Comparison of ENCODE assay signal across 19 mouse cellular contexts in the genomic region with DNA sequence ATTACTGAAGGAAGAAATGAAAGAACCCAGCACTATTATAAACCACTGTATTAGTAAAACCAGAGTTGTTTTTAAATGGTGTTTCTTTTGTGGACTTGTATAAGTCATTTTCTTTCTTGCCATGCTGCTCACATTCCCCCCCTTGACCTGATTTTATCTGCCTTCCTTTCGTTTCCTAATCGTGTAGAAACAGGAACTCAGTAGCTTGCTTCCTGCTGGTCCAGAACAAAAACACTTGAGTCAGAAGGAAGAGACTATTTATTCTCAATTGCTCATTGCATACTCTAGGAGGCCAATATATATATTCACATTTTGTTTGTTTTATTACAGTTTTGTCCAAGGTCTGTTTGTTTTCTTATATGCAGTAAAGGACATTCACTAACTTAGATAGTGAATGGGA.
DNase-seq lines count a peak whose midpoint lies in the region; ATAC-seq and TF ChIP-seq lines count a peak whose summit lies in the region.
"Had no signal": no experiment of that assay in that cellular context is flagged by ENCODE, and none has a peak within 500 bp of the region (broad histone marks: within the 10 kb centered on the region; RNA-seq: fewer than 3 reads in every experiment).

No protein-coding gene starts in this region.

- no peaks in the 10 kb centered on the region for H3K9me3 ChIP-seq in liver, postnatal 0 days (ENCODE audit: low read length)
- H3K9me3 ChIP-seq in liver, embryonic 12.5 days (replicated peaks): no peaks in the 10 kb centered on the region
- no peaks in the 10 kb centered on the region for H3K9me3 ChIP-seq in neural tube, embryonic 15.5 days (replicated peaks)
- H3K9me3 ChIP-seq: forebrain, embryonic 12.5 days; limb, embryonic 10.5 days; midbrain, embryonic 15.5 days; stomach, embryonic 15.5 days had no signal

- no peak overlapping the region for H3K4me3 ChIP-seq in liver, postnatal 0 days (ENCODE audit: low read depth, low read length)
- no peak overlapping the region for H3K4me3 ChIP-seq in liver, embryonic 12.5 days
- H3K4me3 ChIP-seq in neural tube, embryonic 15.5 days (replicated peaks): no peak overlapping the region
- H3K4me3 ChIP-seq: forebrain, embryonic 12.5 days; limb, embryonic 10.5 days; midbrain, embryonic 15.5 days; stomach, embryonic 15.5 days had no signal

- no peaks in the 10 kb centered on the region for H3K4me1 ChIP-seq in liver, postnatal 0 days (ENCODE audit: insufficient read depth)
- no peaks in the 10 kb centered on the region for H3K4me1 ChIP-seq in liver, embryonic 12.5 days
- no peaks in the 10 kb centered on the region for H3K4me1 ChIP-seq in neural tube, embryonic 15.5 days
- H3K4me1 ChIP-seq: forebrain, embryonic 12.5 days; limb, embryonic 10.5 days; midbrain, embryonic 15.5 days; stomach, embryonic 15.5 days had no signal

- H3K36me3 ChIP-seq in liver, postnatal 0 days (replicated peaks; ENCODE audit: insufficient read depth, low read length): no peaks in the 10 kb centered on the region
- H3K36me3 ChIP-seq in liver, embryonic 12.5 days: no peaks in the 10 kb centered on the region
- no peaks in the 10 kb centered on the region for H3K36me3 ChIP-seq in neural tube, embryonic 15.5 days
- H3K36me3 ChIP-seq: forebrain, embryonic 12.5 days; limb, embryonic 10.5 days; midbrain, embryonic 15.5 days; stomach, embryonic 15.5 days had no signal

- no peaks in the 10 kb centered on the region for H3K27me3 ChIP-seq in liver, postnatal 0 days (ENCODE audit: insufficient read depth, low read length)
- H3K27me3 ChIP-seq in liver, embryonic 12.5 days (replicated peaks): no peaks in the 10 kb centered on the region
- no peaks in the 10 kb centered on the region for H3K27me3 ChIP-seq in neural tube, embryonic 15.5 days (replicated peaks)
- H3K27me3 ChIP-seq: forebrain, embryonic 12.5 days; midbrain, embryonic 15.5 days; stomach, embryonic 15.5 days had no signal

- 0 out of 2 replicates have a peak, but pooled peaks have one; percentile 4 for TF ChIP-seq CTCF in liver, postnatal 0 days (IDR thresholded peaks at IDR 0.05; ENCODE audit: low read depth)

- H3K9ac ChIP-seq in liver, postnatal 0 days (replicated peaks): no peak overlapping the region
- H3K9ac ChIP-seq in liver, embryonic 12.5 days: no peak overlapping the region
- no peak overlapping the region for H3K9ac ChIP-seq in neural tube, embryonic 15.5 days (replicated peaks)
- H3K9ac ChIP-seq: forebrain, embryonic 12.5 days; liver, embryonic 14.5 days; midbrain, embryonic 15.5 days; stomach, embryonic 15.5 days had no signal

- H3K27ac ChIP-seq in liver, postnatal 0 days (ENCODE audit: low read depth): no peak overlapping the region
- H3K27ac ChIP-seq in liver, embryonic 12.5 days: no peak overlapping the region
- no peak overlapping the region for H3K27ac ChIP-seq in neural tube, embryonic 15.5 days (replicated peaks)
- H3K27ac ChIP-seq: forebrain, embryonic 12.5 days; hindbrain, postnatal 0 days; limb, embryonic 10.5 days; liver, embryonic 14.5 days; midbrain, embryonic 15.5 days; stomach, embryonic 15.5 days had no signal

- H3K4me2 ChIP-seq in liver, postnatal 0 days (ENCODE audit: low read depth, low read length): no peak overlapping the region
- no peak overlapping the region for H3K4me2 ChIP-seq in liver, embryonic 12.5 days
- no peak overlapping the region for H3K4me2 ChIP-seq in neural tube, embryonic 15.5 days
- H3K4me2 ChIP-seq: forebrain, embryonic 12.5 days; midbrain, embryonic 15.5 days; stomach, embryonic 15.5 days had no signal

- DNase-seq in embryo, embryonic 10 days (ENCODE audit: low spot score): peak; percentile 6
- no peak for DNase-seq in embryo, embryonic 10.5 days (ENCODE audit: low spot score)
- no peak for DNase-seq in liver, postnatal 0 days
- no peak for DNase-seq in left cerebral cortex, adult 8-10 months (ENCODE audit: low spot score in 2 of 2)
- DNase-seq: cerebellum, postnatal 10 days; gastrocnemius, postnatal 14 days; kidney, adult 8-10 months; spleen, adult 18-20 months; thymus, adult 2 months had no signal

- ATAC-seq in liver, postnatal 0 days: no peak
- no peak for ATAC-seq in liver, embryonic 12.5 days
- ATAC-seq in activated CD4-positive, CD25-positive, alpha-beta regulatory T cell, adult 4 months: peak; percentile 32
- peak; percentile 71 for ATAC-seq in megakaryocyte progenitor cell, adult 5-6 weeks (replicated peaks; ENCODE audit: poor library complexity)
- ATAC-seq in neural tube, embryonic 15.5 days (ENCODE audit: low FRiP score): no peak
- ATAC-seq: hindbrain, postnatal 0 days; midbrain, embryonic 15.5 days had no signal

- 0 out of 2 replicates have a peak, but pooled peaks have one; percentile 21 for TF ChIP-seq EP300 in liver, postnatal 0 days (IDR thresholded peaks at IDR 0.05; ENCODE audit: low read depth)

- WGBS in liver, postnatal 0 days (ENCODE audit: insufficient replicate concordance): 24% methylated on average over 2 of the region's 2 CpGs
- 11% methylated on average over 2 of the region's 2 CpGs for WGBS in liver, embryonic 12.5 days (ENCODE audit: insufficient replicate concordance)
- 55% methylated on average over 2 of the region's 2 CpGs for WGBS in neural tube, embryonic 15.5 days

Comparison
In these comparisons a context has a peak if more than half of its experiments do, and no peak if none do; other contexts are left out.
1. ATAC-seq: peak in activated CD4-positive, CD25-positive, alpha-beta regulatory T cell, adult 4 months (single experiment) and megakaryocyte progenitor cell, adult 5-6 weeks (single experiment); none in liver, postnatal 0 days (single experiment), liver, embryonic 12.5 days (single experiment) and neural tube, embryonic 15.5 days (single experiment).